Mouse (Mus musculus) embryonic facial prominence, embryonic 15.5 days (tissue): ENCODE measurements around the gene Evi2b. TPM values are rescaled to one million over a fixed set of nuclear protein-coding genes. Genes with fewer than 3 reads are reported as not detected.

Source experiments
- ATAC-seq: fragments of 200-750 bp; cut with Nextera tagmentation; 2 replicates; pipeline ENCODE4 v1.8.0; 2017; ENCODE audit warnings: low read depth, moderate TSS enrichment; ENCODE audit not compliant: insufficient number of reproducible peaks, low FRiP score, low TSS enrichment
- H3K27ac ChIP-seq: fragments of 300-500 bp; sonication (generic); replicated peaks from 2 replicates; pipeline ENCODE4 v1.5.1; 2015; ENCODE audit warnings: mild to moderate bottlenecking, inconsistent platforms
- H3K27me3 ChIP-seq: fragments of 300-500 bp; sonication (generic); 2 replicates; pipeline ENCODE4 v1.6.1; 2015; ENCODE audit warnings: inconsistent platforms
- H3K36me3 ChIP-seq: fragments of 300-500 bp; sonication (generic); 2 replicates; pipeline ENCODE4 v1.6.1; 2015; ENCODE audit warnings: mild to moderate bottlenecking, inconsistent platforms
- H3K4me1 ChIP-seq: fragments of 300-500 bp; sonication (generic); 2 replicates; pipeline ENCODE4 v1.6.1; 2015; ENCODE audit warnings: inconsistent platforms
- H3K4me2 ChIP-seq: fragments of 300-500 bp; sonication (generic); replicated peaks from 2 replicates; pipeline ENCODE4 v1.6.1; 2015; ENCODE audit warnings: mild to moderate bottlenecking, inconsistent platforms
- H3K4me3 ChIP-seq: fragments of 300-500 bp; sonication (generic); replicated peaks from 2 replicates; pipeline ENCODE4 v1.5.1; 2015; ENCODE audit warnings: mild to moderate bottlenecking, inconsistent platforms
- H3K9ac ChIP-seq: fragments of 300-500 bp; sonication (generic); 2 replicates; pipeline ENCODE4 v1.6.1; 2015; ENCODE audit warnings: inconsistent platforms
- H3K9me3 ChIP-seq: fragments of 300-500 bp; sonication (generic); replicated peaks from 2 replicates; pipeline ENCODE4 v1.6.1; 2016; ENCODE audit warnings: inconsistent platforms
- WGBS: fragments of 180-500 bp; shearing (Covaris S2); methylation state at CpG from one replicate; pipeline ENCODE4 v1.1.7; 2015; 5-methylcytosine and 5-hydroxymethylcytosine counted together
- polyA plus RNA-seq: library from polyadenylated mRNA; unstranded; fragments of >200 nt; fragmentation: Nextera tagmentation; extraction: Ambion mirVana; gene quantifications from 2 replicates; pipeline ENCODE4 v1.2.1, GENCODE M21; 2015

Gene Evi2b
- 0.93 and 1.6 TPM in 2 replicates for polyA plus RNA-seq

- no peak within 1 kb of the TSS for H3K9ac ChIP-seq
- no peak within 1 kb of the TSS for H3K4me3 ChIP-seq
- H3K4me2 ChIP-seq = no peak within 1 kb of the TSS
- H3K9me3 ChIP-seq = no peaks in the 10 kb centered on the region
- H3K27ac ChIP-seq = no peak within 1 kb of the TSS
- no peaks in the 10 kb centered on the region for H3K4me1 ChIP-seq
- no peak for ATAC-seq
- H3K27me3 ChIP-seq = no peaks in the 10 kb centered on the region
- H3K36me3 ChIP-seq = no peaks in the 10 kb centered on the region; the same call in 1 of the 2 replicates
- 66% methylated on average over 10 of the region's 10 CpGs for WGBS
Measured at GRCm38 (mm10) chr11:79523560-79524309, at the start of gene Evi2b. Gene Evi2b (minus strand): TSS chr11:79523762.

DNA sequence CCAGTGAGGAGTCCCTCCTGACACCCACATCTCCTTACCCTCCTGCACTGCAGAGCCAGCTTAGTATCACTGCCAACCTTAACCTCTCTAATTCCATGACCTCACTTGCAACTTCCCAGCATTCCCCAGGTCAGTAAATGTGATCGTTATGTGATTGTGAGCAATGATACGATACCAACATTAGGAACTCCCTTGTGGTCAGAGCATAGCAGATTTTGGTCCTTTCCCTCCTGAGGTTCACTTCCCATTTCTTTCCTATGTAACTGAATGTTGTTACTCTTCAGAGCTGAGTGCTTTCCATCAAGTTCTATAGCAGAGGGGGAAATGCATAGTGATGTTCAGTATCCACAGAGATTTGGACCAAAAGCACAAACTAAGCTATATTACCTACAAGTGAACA is 46.8 kb upstream of the Evi2b start:
- Histone ChIP-seq H3K9me3 (no peaks in the 10 kb centered on the region), H3K36me3 (peaks cover 62% of the 10 kb centered on the region), H3K27me3 (no peaks in the 10 kb centered on the region), H3K4me3 (no peak overlapping the region), H3K4me2 (no peak overlapping the region), H3K27ac (no peak overlapping the region), H3K9ac (no peak overlapping the region), H3K4me1 (no peaks in the 10 kb centered on the region)
- WGBS = 87% methylated on average over 2 of the region's 2 CpGs
- ATAC-seq = no peak

GRCm38 (mm10) chr11:79568197-79568911 is 44.8 kb upstream of the Evi2b start:
- Histone ChIP-seq H3K36me3 (peaks cover 61% of the 10 kb centered on the region), H3K27me3 (no peaks in the 10 kb centered on the region), H3K9me3 (no peaks in the 10 kb centered on the region), H3K4me1 (no peaks in the 10 kb centered on the region), H3K4me3 (no peak overlapping the region), H3K27ac (no peak overlapping the region), H3K9ac (no peak overlapping the region), H3K4me2 (no peak overlapping the region)
- no peak for ATAC-seq
- WGBS = 81% methylated on average over 11 of the region's 11 CpGs

- no peaks in the 10 kb centered on the region for H3K27me3 ChIP-seq
- ATAC-seq = no peak
- WGBS = 63% methylated on average over 1 of the region's 1 CpGs
- no peak overlapping the region for H3K4me3 ChIP-seq
- H3K9ac ChIP-seq = no peak overlapping the region
- no peaks in the 10 kb centered on the region for H3K4me1 ChIP-seq
- H3K9me3 ChIP-seq = no peaks in the 10 kb centered on the region
- H3K27ac ChIP-seq = no peak overlapping the region
- no peak overlapping the region for H3K4me2 ChIP-seq
- H3K36me3 ChIP-seq = peaks cover 61% of the 10 kb centered on the region
Measured at GRCm38 (mm10) chr11:79566947-79567346, 43.4 kb upstream of the Evi2b start.

GRCm38 (mm10) chr11:79563493-79563892 is 39.9 kb upstream of the Evi2b start:
- H3K27me3 ChIP-seq = no peaks in the 10 kb centered on the region

DNA sequence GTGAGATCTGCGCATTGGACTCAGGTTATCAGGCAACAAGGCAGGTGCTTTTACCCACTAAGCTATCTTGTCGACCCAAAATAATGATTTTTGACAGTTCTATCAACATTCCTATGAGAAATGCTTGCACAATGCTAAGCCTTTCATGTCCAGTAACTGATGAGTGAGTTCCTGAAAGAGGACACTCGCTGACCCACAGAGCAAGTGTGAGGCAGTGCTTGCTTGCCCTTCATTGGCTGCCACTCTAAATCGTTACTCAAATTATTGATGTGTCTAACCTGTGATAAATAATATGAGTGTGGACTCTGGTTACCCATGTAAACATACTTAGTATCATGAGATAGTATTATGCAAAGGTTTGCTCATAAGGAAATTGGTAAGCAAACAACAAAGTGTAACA is 37.0 kb upstream of the Evi2b start:
- 93% methylated on average over 4 of the region's 4 CpGs for WGBS
- Histone ChIP-seq H3K9ac (no peak overlapping the region), H3K36me3 (peaks cover 58% of the 10 kb centered on the region), H3K4me3 (no peak overlapping the region), H3K27ac (no peak overlapping the region), H3K9me3 (no peaks in the 10 kb centered on the region), H3K4me1 (no peaks in the 10 kb centered on the region), H3K27me3 (no peaks in the 10 kb centered on the region), H3K4me2 (no peak overlapping the region)
- no peak for ATAC-seq

More at GRCm38 (mm10) chr11:79563493-79563892, 39.9 kb upstream of the Evi2b start:
- H3K4me3 ChIP-seq = no peak overlapping the region
- H3K9me3 ChIP-seq = no peaks in the 10 kb centered on the region
- no peak overlapping the region for H3K27ac ChIP-seq
- no peak for ATAC-seq
- no peak overlapping the region for H3K9ac ChIP-seq
- 64% methylated on average over 7 of the region's 7 CpGs for WGBS
- H3K36me3 ChIP-seq = peaks cover 62% of the 10 kb centered on the region
- H3K4me1 ChIP-seq = no peaks in the 10 kb centered on the region
- no peak overlapping the region for H3K4me2 ChIP-seq

DNA sequence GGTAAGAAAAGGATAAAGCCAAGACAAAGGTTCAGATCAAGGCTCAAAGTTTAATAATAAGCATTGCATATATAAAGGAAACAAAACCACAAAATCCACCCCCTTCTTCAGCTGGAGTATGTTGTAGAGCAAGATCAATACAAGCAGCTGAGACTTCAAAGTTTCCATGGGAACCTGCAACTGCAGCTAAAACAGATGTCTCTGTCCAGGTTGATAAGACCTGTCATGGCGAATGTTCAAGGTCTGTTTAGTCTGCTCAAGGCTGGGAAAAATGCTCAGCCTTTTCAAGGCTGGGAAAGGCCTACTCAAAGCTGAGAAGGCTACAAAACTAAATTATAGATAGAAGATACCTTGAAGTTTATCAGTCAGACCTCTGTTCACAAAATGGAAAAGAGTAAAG is 29.1 kb upstream of the Evi2b start:
- no peak overlapping the region for H3K4me3 ChIP-seq
- no peak overlapping the region for H3K27ac ChIP-seq
- no peak for ATAC-seq
- 71% methylated on average over 1 of the region's 1 CpGs for WGBS
- H3K36me3 ChIP-seq = peaks cover 71% of the 10 kb centered on the region
- H3K4me2 ChIP-seq = no peak overlapping the region
- no peak overlapping the region for H3K9ac ChIP-seq
- H3K4me1 ChIP-seq = no peaks in the 10 kb centered on the region
- H3K9me3 ChIP-seq = no peaks in the 10 kb centered on the region
- H3K27me3 ChIP-seq = no peaks in the 10 kb centered on the region

DNA sequence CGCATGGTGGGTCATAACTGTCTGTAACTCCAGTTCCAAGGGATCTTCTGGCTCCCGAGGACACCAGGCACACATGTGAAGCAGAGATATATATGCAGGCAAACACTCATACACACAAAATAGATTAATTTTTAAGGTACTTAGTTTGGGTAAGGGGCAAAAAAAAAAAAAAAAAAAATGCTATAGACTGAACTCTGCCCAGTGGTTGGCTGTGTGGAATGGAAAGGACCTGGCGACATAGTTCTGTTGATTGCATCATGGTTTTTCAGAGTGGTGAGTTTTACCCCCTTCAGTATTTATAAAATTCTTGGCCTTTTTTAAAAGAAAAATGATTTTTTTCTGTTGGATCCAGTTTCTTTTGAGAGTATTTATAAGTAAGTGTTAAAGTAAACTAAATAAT is 12.7 kb upstream of the Evi2b start:
- Histone ChIP-seq H3K27me3 (no peaks in the 10 kb centered on the region), H3K4me2 (no peak overlapping the region), H3K4me3 (no peak overlapping the region), H3K27ac (no peak overlapping the region), H3K9ac (no peak overlapping the region), H3K4me1 (peaks cover 6% of the 10 kb centered on the region; the same call in 1 of the 2 replicates), H3K36me3 (peaks cover 25% of the 10 kb centered on the region), H3K9me3 (no peaks in the 10 kb centered on the region)
- 95% methylated on average over 3 of the region's 3 CpGs for WGBS
- ATAC-seq = no peak

GRCm38 (mm10) chr11:79535554-79535953 is 12.0 kb upstream of the Evi2b start:
- Histone ChIP-seq H3K36me3 (peaks cover 19% of the 10 kb centered on the region), H3K9me3 (no peaks in the 10 kb centered on the region), H3K27me3 (no peaks in the 10 kb centered on the region), H3K4me1 (peaks cover 6% of the 10 kb centered on the region; the same call in 1 of the 2 replicates), H3K4me3 (no peak overlapping the region), H3K4me2 (no peak overlapping the region), H3K9ac (no peak overlapping the region), H3K27ac (no peak overlapping the region)
- 88% methylated on average over 4 of the region's 4 CpGs for WGBS
- no peak for ATAC-seq

- H3K27me3 ChIP-seq = no peaks in the 10 kb centered on the region
- H3K36me3 ChIP-seq = peaks cover 11% of the 10 kb centered on the region
- H3K9me3 ChIP-seq = no peaks in the 10 kb centered on the region
- peak; percentile 67; the same call in 1 of the 2 replicates for ATAC-seq
- 66% methylated on average over 8 of the region's 8 CpGs for WGBS
- H3K4me3 ChIP-seq = no peak overlapping the region
- H3K27ac ChIP-seq = 0 out of 2 replicates have a peak overlapping the region, but pooled peaks have one; percentile 40
- H3K4me1 ChIP-seq = peaks cover 6% of the 10 kb centered on the region; the same call in 1 of the 2 replicates
- no peak overlapping the region for H3K9ac ChIP-seq
- H3K4me2 ChIP-seq = no peak overlapping the region
Measured at GRCm38 (mm10) chr11:79533950-79534690, 10.6 kb upstream of the Evi2b start.

DNA sequence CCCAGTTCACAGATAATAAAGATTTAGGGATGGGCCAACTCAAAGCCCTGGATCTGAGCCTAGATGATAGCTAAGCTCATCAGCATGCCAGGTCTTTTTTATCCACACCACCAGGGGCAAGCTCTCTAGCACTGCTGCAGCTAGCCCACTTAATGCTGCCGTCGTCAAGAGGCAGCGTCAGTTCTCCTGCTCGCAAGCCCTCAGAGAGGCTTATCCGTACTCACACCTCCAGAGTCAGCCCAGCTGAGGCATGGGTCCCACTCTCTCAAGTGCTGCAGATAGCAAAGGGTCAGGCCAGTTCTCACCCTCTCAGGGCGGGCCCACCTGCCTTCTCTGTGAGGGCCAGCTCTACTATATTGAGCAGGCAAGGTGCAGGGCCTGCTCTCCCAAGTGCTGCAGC is 9.7 kb upstream of the Evi2b start:
- H3K4me2 ChIP-seq = no peak overlapping the region
- peaks cover 6% of the 10 kb centered on the region; the same call in 1 of the 2 replicates for H3K4me1 ChIP-seq
- no peaks in the 10 kb centered on the region for H3K9me3 ChIP-seq
- H3K27me3 ChIP-seq = no peaks in the 10 kb centered on the region
- no peak overlapping the region for H3K9ac ChIP-seq
- no peak overlapping the region for H3K4me3 ChIP-seq
- no peak; the same call in 1 of the 2 replicates for ATAC-seq
- H3K36me3 ChIP-seq = peaks cover 11% of the 10 kb centered on the region
- WGBS = 94% methylated on average over 6 of the region's 6 CpGs
- H3K27ac ChIP-seq = no peak overlapping the region
